Mouse (Mus musculus): ENCODE results near the gene Zfp346. TPM values are rescaled to one million over a fixed set of nuclear protein-coding genes. Genes with fewer than 3 reads are reported as not detected.

Zfp346 gene
- total RNA-seq, 2 experiments from 2014 or later, result 37.6 to 47.8 TPM

- Histone ChIP-seq H3K4me3 (no peak overlapping the region), H3K27ac (no peak overlapping the region)
- intact Hi-C loops (cut with DNase I), result no loop called here
- no peak for DNase-seq (ENCODE audit: extremely low spot score in 1 of 2, low spot score in 2 of 2)
- no peak for TF ChIP-seq CTCF (IDR thresholded peaks at IDR 0.05)
These were observed 2.7 kb upstream of the Zfp346 start for GRCm38 (mm10) chr13:55102366-55102765.

GRCm38 (mm10) chr13:55103351-55103750 is 1.8 kb upstream of the Zfp346 start:
- no peak for DNase-seq (ENCODE audit: extremely low spot score in 1 of 2, low spot score in 2 of 2)
- no peak for TF ChIP-seq CTCF (IDR thresholded peaks at IDR 0.05)
- no peak overlapping the region for H3K27ac ChIP-seq

DNA sequence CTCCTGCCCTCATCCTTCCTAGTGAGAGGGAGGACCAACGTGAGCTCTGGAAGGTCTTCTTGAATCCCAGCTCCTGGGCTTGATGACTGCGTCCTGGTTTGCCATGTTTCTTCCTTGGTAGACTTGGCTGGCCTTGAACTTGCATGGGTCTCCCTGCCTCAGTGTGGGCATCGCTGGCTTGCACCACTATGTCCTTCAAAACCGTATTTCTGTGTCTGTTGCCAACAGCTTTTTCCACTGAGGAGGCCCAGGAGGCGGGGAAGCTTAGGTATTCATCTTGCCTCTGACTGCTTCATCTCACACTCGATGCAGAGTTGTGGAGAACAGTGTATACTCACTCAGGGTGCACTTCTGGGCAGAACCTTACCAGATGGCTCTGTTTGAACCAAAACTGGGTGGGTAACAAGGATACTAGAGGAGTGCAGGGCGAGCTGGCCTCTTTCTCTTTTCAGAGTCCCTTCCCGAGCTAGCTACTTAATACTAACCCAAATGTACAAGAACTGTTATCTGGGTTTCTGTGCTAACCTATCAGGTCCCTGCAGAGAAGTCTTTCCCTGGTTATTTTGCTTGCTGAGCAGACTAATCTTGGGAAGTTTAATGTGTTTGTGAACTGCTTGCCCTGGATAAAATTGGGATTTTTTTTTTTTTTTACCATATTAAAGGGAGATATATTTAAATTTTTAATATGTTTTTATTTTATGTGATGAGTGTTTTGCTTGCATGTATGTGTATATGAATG is 1.0 kb downstream of the Zfp346 start:
- Histone ChIP-seq H3K4me3 (peak overlapping the region; percentile 97), H3K27ac (peak overlapping the region; percentile 80)
- DNase-seq (ENCODE audit: extremely low spot score in 1 of 2, low spot score in 2 of 2), result no peak
- no peak for TF ChIP-seq CTCF (IDR thresholded peaks at IDR 0.05)
- intact Hi-C loops (cut with DNase I), result no loop called here

More at GRCm38 (mm10) chr13:55103351-55103750, 1.8 kb upstream of the Zfp346 start:
- no peak overlapping the region for H3K4me3 ChIP-seq
- intact Hi-C loops (cut with DNase I), result no loop called here

GRCm38 (mm10) chr13:55107116-55107515 is 2.0 kb downstream of the Zfp346 start:
- intact Hi-C loops (cut with DNase I), result no loop called here
- H3K27ac ChIP-seq, result no peak overlapping the region
- H3K4me3 ChIP-seq, result no peak overlapping the region
- no peak for TF ChIP-seq CTCF (IDR thresholded peaks at IDR 0.05)
- no peak for DNase-seq (ENCODE audit: extremely low spot score in 1 of 2, low spot score in 2 of 2)

DNA sequence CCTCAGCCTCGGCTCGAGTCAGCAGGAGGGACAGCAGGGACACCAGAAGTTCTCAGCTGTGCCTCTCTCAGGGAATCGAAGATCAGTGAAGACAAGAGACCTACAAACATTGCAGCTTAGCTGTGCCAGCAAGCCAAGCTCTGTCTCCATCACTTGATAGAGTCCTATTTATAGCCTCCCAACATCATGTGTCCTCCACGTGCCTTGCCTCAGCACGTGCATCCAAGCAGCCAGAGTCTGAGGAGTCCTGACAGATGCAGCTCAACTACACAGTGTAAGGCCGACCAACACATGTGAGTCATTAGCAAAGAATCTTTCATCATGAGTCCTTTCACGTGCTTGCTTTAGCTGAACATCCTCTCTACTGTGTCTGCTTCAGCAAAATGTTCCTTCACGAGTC is 2.6 kb downstream of the Zfp346 start:
- TF ChIP-seq CTCF (IDR thresholded peaks at IDR 0.05), result no peak
- Histone ChIP-seq H3K27ac (no peak overlapping the region), H3K4me3 (no peak overlapping the region)
- peak in 1 of 2 experiments; percentile 21 for DNase-seq (ENCODE audit: extremely low spot score in 1 of 2, low spot score in 2 of 2)
- intact Hi-C loops (cut with DNase I), result no loop called here

GRCm38 (mm10) chr13:55114375-55114774 is 9.3 kb downstream of the Zfp346 start:
- no peak overlapping the region for H3K27ac ChIP-seq
- DNase-seq (ENCODE audit: extremely low spot score in 1 of 2, low spot score in 2 of 2), result no peak
- no peak for TF ChIP-seq CTCF (IDR thresholded peaks at IDR 0.05)
- H3K4me3 ChIP-seq, result no peak overlapping the region
- intact Hi-C loops (cut with DNase I), result no loop called here

- H3K27ac ChIP-seq, result no peak overlapping the region
These were observed 19.8 kb downstream of the Zfp346 start for GRCm38 (mm10) chr13:55124903-55125302.

GRCm38 (mm10) chr13:55133448-55133847 is 28.3 kb downstream of the Zfp346 start, which contains the start of gene Gm17617:
TSS of gene Gm17617 (minus strand) at chr13:55133548.
- DNase-seq (ENCODE audit: extremely low spot score in 1 of 2, low spot score in 2 of 2), result no peak
- Histone ChIP-seq H3K27ac (no peak within 1 kb of the TSS), H3K4me3 (no peak within 1 kb of the TSS)
- intact Hi-C loops (cut with DNase I), result no loop called here
- TF ChIP-seq CTCF (IDR thresholded peaks at IDR 0.05), result no peak

More at GRCm38 (mm10) chr13:55124903-55125302, 19.8 kb downstream of the Zfp346 start:
- intact Hi-C loops (cut with DNase I), result no loop called here
- TF ChIP-seq CTCF (IDR thresholded peaks at IDR 0.05), result no peak
- DNase-seq (ENCODE audit: extremely low spot score in 1 of 2, low spot score in 2 of 2), result no peak
- no peak overlapping the region for H3K4me3 ChIP-seq

DNA sequence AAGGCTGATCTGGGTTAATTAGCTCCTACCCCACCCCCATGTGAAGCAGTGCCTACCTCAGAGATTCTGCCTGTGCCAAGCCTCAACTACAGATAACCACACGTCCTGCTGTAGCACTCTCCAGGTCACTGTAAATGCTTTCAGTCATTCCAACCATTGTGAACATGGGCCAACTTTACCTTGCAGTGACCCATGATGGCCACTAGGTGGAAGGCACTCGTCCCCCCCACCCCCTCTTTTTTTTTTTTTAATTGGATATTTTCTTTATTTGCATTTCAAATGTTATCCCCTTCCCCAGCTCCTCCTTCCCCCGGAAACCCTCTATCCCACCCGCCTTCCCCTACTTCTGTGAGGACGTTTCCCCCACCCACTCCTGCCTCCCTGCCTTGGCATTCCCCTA is 30.3 kb downstream of the Zfp346 start:
- no peak for DNase-seq (ENCODE audit: extremely low spot score in 1 of 2, low spot score in 2 of 2)
- intact Hi-C loops (cut with DNase I), result loop anchor here (2.0 kb wide), 1 partner anchor 43 kb away; no protein-coding TSS in a partner anchor
- TF ChIP-seq CTCF (IDR thresholded peaks at IDR 0.05), result peak; percentile 72
- Histone ChIP-seq H3K4me3 (no peak overlapping the region), H3K27ac (no peak overlapping the region)

GRCm38 (mm10) chr13:55140271-55140670 is 35.2 kb downstream of the Zfp346 start:
- Histone ChIP-seq H3K27ac (no peak overlapping the region), H3K4me3 (no peak overlapping the region)
- no peak for TF ChIP-seq CTCF (IDR thresholded peaks at IDR 0.05)
- DNase-seq (ENCODE audit: extremely low spot score in 1 of 2, low spot score in 2 of 2), result no peak
- intact Hi-C loops (cut with DNase I), result no loop called here

DNA sequence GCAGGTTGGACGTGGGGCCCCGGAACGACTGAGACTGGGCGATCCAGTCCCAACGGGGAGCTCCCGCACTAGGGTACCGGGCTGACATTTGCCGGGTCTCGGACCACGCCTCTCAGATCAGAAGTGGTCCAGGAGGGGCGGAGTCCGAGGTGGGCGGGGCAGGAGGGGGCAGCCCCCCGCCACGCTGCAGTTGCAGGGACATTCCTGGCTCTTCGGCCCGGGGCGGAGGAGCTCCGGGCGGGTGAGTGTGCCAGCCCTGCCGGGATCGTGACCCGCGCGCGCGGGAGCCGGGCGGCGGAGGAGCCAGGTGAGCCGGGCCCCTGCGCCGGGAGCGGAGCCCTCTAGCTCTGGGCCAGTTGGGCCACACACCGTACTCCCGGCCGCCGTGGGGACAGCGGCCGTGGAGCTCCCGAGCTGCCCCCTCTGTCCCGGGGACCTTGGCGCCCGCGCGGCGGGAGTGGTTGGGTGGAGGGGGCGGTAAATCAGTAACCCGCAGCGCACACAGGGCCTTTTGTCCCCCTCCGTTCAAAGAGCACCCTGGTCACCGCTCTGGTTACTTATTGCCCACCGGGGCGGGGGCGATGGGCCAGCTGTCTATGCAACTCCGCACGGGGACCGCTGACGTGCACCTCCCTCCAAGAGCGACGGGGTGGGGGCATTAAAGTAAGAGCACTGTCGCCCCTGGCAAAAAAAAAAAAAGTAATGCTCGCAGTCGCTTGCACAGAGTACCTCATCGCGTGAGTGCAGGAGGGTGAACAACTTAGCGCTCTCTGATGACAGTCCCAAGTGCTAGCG is 47.7 kb downstream of the Zfp346 start, which contains the start of gene Fgfr4:
Fgfr4 (plus strand) TSS at position 20 of the 795 bp plus-strand sequence.
- intact Hi-C loops (cut with DNase I), result no loop called here
- no peak for DNase-seq (ENCODE audit: extremely low spot score in 1 of 2, low spot score in 2 of 2)
- no peak for TF ChIP-seq CTCF (IDR thresholded peaks at IDR 0.05)
- Histone ChIP-seq H3K4me3 (peak within 1 kb of the TSS; percentile 44), H3K27ac (no peak within 1 kb of the TSS)

DNA sequence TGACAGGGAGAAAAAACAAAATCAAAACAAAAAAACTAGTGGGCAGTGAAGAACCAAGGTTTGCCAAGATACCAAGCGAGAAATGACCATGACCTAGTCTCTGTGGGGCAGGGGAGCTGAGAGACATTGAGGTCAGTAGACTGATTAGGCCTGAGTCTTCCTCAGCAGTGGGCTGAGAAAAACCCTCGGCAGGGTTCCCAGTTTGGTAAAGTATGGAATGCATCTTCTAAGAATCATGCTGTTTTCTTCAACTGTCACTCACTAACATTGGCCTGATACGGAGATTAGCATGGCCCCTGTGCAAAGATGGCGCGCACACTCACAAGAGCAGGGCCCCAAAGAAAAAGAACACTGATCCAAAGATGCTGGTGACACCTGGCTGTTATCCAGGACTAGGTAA is 48.8 kb downstream of the Zfp346 start:
- Histone ChIP-seq H3K4me3 (no peak overlapping the region), H3K27ac (no peak overlapping the region)
- no peak for TF ChIP-seq CTCF (IDR thresholded peaks at IDR 0.05)
- intact Hi-C loops (cut with DNase I), result no loop called here
- DNase-seq (ENCODE audit: extremely low spot score in 1 of 2, low spot score in 2 of 2), result no peak
